Mouse (Mus musculus) T-helper 2 cell (primary cell): ENCODE measurements at regions not wholly inside any gene's neighbourhood (a gene's known extent, or its start where the extent isn't known, plus 50 kb on each side); places are given as distances from the start of the nearest gene placed in this dataset.

Experiments
- in situ Hi-C: fragments of 300-600 bp; cut with MboI, MseI; formaldehyde crosslinking; loops from one replicate; pipeline ENCODE4 v1.15.1; 2025; ENCODE audit warnings: high pct_unique_total_duplicates

DNA sequence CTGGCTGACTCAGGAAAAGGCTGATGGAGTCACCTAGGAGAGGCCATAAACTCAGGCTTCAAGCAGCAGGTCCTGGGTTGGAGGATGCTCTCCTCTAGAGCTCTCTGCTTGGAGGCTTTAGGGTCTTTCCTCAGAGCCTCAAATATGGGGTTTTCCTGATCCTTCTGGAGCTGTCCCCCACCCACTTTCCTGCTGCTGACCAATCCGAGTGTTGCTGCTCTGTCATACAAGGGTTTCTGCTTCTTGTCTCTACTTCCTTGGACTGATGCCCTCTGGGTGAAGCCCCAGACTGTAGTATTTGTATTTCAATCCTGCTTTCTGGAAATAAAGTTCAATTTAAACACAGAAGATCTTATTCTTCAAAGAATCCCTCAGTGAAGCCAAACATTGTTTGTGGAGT is 166.7 kb upstream of the Sall1 start:
- in situ Hi-C loops: no loop called here

- in situ Hi-C loops: no loop called here
Measured at GRCm38 (mm10) chr8:89207891-89208290, 163.9 kb upstream of the Sall1 start.

GRCm38 (mm10) chr8:89202484-89203096 is 158.6 kb upstream of the Sall1 start:
- in situ Hi-C loops: no loop called here

GRCm38 (mm10) chr8:89200301-89200700 is 156.3 kb upstream of the Sall1 start:
- in situ Hi-C loops: no loop called here

DNA sequence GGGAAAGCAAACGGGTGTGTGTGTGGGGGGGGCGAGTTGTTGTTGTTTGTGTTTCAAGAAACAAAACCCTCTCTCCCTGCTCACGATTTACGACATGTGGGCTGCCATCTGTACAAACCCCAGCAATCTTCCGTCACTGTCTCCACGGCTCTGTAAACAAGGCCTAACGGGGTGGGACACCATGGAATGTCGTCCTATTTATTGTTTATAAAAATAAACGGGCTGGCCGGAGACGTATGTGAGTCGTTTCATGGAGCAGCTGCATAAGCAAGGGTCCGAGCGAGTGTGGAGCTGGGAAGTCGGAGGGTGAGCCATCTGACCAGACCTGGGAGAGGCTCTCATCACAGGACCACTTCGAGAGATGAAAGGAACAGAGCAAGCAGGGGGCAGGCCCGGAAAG is 141.4 kb upstream of the Sall1 start:
- in situ Hi-C loops: no loop called here

- in situ Hi-C loops: no loop called here
Measured at GRCm38 (mm10) chr8:89175631-89176030, 131.7 kb upstream of the Sall1 start.

GRCm38 (mm10) chr8:89171561-89171960 is 127.6 kb upstream of the Sall1 start:
- in situ Hi-C loops: no loop called here

DNA sequence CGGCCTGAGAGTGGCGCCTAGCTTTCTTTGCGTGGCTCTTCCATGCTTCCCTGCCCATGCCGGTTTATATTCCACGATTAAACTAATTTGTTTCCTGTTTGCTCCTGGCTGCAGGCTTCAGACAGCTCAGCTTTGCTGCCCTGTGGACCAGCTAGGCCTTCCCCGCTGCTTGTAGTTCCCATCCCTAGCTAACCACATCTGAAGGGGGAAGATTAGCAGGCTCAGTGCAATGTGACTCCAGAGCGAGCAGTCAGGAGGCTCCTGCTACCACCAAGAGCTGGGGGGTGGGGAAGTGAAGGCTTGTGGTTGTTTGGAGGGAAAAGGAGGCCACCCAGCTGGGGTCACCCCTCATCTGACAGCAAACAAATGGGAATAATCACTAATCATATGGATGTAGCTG is 125.5 kb upstream of the Sall1 start:
- in situ Hi-C loops: no loop called here

DNA sequence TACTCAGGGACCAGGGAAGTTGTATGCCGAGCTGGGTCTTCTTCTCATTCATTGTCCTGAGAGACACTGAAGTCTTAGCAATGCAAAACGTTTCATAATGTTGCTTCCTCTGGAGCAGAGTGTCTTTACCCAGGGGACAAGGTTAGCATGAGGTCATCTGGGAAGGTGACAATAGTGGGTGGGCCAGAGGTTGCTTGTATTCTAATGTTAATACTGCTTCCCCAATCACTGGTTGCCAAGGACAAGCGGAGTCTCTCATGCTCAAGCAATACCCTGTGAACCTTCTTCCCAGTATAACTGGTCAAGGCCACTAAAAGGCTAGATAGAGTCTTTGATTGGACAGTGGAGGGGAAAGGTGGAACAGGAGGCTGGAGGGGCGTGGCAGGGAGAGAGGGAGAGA is 123.1 kb upstream of the Sall1 start:
- in situ Hi-C loops: no loop called here

- in situ Hi-C loops: no loop called here
Measured at GRCm38 (mm10) chr8:89156909-89157308, 112.9 kb upstream of the Sall1 start.

DNA sequence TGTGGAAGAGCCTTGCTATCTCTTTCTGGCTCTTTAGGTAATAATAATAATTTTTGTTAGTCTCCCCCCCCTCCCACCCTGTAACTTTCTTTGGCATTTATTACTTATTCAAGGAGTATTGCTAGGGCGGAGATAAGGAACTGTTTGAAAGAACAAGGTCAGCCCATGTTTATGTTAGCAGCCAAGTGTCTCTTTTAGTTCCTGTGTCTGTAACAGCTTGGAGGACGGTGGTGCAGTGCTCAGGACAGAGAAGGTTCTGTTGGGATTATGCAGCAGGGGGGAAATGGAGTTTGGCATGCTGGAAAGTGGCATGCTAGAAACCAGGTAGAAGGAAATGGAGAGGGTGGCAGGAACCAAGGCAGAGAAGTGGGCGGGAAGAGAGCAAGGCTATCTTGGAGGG is 109.6 kb upstream of the Sall1 start:
- in situ Hi-C loops: no loop called here

DNA sequence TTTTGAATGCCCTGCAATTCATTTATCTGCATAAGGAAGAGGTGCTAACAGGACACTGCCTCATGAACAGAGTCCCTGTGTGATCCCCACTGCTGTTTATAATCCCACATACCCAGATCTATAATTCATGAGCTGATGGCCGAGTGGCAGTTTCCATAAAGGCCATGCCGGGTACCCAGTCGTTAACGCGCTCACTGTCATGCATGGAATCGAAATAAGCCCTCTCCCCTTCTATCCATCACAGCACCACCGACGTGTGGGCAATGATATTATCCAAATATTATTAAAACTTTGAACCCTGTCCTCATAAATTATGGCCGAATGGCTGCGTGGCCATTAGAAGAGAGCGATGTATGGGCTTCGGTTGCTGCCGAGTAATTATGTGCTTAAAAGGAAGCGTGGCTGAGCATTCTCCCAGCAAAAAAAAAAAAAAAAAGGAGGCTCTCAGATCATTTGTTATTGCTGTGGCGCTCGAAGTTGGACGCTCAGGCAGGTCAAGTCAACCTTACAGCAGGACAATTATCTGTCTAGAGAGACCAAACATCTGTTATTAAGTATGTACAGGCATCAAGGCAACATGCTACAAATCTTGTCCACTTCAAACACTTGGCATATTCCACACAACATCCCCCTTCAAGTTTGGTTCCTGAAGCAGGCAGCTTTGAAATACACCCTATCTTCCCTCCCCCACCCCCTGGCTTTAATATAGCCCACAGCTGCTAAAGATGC is 109.1 kb upstream of the Sall1 start:
- in situ Hi-C loops: no loop called here

GRCm38 (mm10) chr8:89152331-89152730 is 108.4 kb upstream of the Sall1 start:
- in situ Hi-C loops: no loop called here

DNA sequence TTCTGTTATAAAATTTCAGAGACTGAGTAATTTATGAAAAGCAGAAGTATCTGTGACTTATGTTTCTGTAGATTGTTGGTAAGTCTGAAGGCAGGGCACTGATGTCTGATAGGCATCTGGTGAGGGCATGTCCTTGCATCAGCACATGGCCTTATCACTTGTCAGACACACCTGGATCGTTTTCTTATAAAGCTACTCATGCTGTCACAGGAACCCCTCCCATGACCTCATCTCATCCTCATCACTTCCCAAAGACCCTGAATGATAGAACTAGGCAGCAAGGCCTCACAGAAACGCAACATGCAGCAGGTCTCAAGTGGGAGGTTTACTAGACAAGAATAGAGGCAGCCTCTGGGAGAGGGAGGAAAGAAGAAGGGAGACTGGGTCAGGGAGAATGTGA is 107.0 kb upstream of the Sall1 start:
- in situ Hi-C loops: no loop called here

DNA sequence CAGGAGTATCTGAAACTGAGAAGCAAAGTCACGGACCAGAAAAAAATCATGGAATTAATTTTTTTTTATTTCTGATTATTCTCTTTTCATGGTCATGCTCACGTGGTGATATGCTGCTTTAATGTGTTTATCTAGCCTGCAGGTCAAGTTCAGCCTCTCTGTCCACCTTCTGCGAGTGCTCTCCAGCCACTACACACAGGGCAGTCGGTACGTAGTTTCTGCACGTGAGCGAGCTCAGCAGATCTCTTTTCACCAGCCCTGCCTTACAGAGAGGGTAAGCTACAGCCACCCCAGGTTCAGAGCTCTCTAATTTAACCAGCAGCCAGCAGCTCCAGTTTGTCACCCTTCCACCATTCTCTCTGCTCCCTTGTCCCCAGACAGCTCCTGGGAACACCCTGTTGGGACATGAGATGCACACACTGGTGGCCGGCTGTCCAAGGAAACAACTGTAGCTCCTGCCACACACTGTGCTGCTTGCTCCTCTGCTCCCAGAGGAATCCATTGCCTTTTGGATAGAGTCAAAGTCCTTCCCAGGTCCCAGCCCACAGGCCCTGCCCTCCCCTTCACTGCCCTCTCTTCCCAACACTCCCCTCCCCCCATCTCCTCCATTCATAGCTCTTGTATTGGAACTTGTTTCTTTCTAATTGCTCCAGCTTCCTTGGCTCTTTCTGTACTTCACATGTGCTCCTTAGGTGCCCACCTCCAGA is 97.7 kb upstream of the Sall1 start:
- in situ Hi-C loops: no loop called here

- in situ Hi-C loops: no loop called here
Measured at GRCm38 (mm10) chr8:89139876-89140275, 95.9 kb upstream of the Sall1 start.

- in situ Hi-C loops: no loop called here
Measured at GRCm38 (mm10) chr8:89138416-89139125, 94.6 kb upstream of the Sall1 start.

DNA sequence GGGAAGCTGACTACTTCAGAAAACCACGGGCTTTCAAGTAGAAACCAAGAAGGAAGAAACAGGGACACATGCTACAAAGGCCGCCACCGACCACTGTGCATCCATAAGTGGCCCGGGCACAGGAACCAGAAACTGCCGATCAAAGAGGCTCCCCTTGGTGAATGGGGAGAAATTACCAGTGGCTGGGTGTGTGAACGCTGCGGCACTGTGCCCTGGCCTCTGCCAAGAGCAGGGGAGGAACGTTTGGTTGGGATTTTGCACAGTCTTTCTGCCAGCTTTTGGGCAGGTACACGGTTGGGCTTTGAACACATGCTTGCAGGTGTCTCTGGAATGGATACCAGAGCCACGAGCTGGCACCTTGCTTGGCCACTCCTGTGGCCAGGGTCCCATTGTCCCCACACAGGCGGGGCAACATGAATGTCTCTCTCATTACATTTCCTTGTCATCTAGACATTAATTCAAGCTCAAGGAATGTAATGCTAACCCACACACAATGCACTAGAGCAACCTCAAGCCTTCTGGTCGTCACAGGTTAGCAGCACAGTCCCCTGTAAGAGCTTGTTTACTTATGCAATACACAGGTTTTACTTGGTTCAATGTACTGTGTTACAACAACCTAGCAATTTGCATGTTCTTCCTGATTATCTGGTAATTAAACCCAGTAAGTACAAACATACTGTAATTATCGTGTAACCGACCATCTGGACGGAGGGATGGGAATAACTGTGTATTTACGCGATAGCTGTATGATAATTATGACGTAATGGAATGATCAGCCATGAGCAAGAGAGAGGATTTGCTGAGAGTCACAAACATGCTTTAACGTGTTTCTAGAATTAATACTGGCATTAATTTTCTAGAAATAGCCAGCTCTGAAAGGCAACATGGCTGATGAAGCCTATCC is 90.9 kb upstream of the Sall1 start:
- in situ Hi-C loops: no loop called here

- in situ Hi-C loops: no loop called here
Measured at GRCm38 (mm10) chr8:89134058-89134457, 90.1 kb upstream of the Sall1 start.

DNA sequence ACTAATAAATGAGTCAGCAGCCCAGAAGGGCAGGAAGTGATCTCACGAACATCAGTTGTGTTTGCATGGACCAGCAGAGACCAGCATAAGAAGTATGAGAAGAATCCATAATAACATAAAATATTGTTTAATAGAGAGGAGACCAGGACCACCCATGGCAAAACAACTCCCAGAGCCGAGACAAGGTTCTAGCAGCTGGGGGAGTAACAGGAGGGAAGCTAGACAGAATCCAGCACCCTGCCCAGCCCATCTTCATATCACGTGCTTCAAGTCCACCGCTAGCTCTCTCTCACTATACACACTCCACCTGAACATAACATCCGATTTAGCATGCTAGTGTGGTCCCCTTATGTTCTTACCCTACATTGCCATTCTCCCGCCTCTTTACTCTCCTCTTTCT is 77.1 kb upstream of the Sall1 start:
- in situ Hi-C loops: no loop called here

GRCm38 (mm10) chr8:89107895-89108660 is 64.1 kb upstream of the Sall1 start:
- in situ Hi-C loops: no loop called here
